ENCODE assay signal across 8 mouse cellular contexts in the genomic region with DNA sequence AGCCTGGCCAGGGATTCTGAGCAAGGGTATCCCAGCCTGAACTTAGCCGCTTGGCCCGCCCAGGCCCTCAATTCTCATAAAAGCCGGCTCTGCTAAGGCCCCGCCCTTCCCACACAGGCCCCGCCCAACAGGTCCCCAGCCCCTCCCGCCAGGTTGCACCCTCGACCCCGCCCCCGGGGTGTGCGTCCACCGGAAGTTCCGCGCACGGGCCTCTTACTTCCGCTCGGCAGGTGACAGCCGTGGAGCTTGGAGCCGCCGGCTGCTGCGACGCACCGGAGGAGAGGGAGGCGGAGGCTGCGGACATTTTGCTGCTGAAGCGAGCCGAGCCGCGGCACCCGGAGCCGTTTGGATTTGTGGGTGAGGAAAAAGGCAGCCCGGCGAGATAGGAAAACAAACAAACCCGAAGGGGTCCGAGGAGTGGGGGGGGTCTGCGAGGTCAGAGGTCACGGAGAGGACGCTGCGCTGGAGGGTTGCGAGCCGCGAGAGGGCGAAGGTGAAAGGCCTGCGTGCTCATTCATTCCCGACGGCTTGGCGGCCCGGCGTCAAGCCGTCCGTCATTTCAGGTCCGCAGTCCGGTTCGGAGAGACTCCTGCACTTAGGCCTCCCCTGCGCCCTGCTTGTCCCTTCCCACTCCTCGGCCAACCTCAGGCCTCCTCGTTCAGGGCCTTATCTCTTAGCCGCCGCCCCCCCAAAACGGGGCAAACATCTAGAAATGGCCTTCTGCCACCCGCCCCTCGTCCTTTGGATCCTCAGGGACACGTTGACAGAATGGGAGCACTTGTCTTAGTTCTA. TPM values are rescaled to one million over a fixed set of nuclear protein-coding genes. Genes with fewer than 3 reads are reported as not detected.
DNase-seq lines count a peak whose midpoint lies in the region; ATAC-seq lines count a peak whose summit lies in the region.

Gene Ap1b1 (plus strand): TSS at position 130 of the 792 bp plus-strand sequence.

- peak; percentile 97 for DNase-seq in T-cell, adult 2 months (ENCODE audit: low spot score)
- peak; percentile 93 to 98 for DNase-seq in cerebellum, postnatal 25 days
- DNase-seq in frontal cortex, postnatal 25 days (ENCODE audit: low spot score in 2 of 2): peak; percentile 61 to 82
- DNase-seq in layer of hippocampus, postnatal 25 days (ENCODE audit: extremely low spot score in 1 of 2, low spot score in 1 of 2): peak; percentile 70 to 74
- DNase-seq in lung, postnatal 14 days: peak; percentile 95
- DNase-seq in ovary, postnatal 36 days (ENCODE audit: low spot score): peak; percentile 91
- peak; percentile 97 for DNase-seq in thymus, postnatal 14 days

- peaks cover 12% of the 10 kb centered on the region; the same call in 1 of the 2 replicates for H3K36me3 ChIP-seq in hindbrain, embryonic 13.5 days

- H3K9ac ChIP-seq in hindbrain, embryonic 13.5 days: peak within 1 kb of the TSS; percentile 85

- H3K9me3 ChIP-seq in hindbrain, embryonic 13.5 days: no peaks in the 10 kb centered on the region

- H3K4me2 ChIP-seq in hindbrain, embryonic 13.5 days: peak within 1 kb of the TSS; percentile 93

- peak; percentile 90 for ATAC-seq in hindbrain, embryonic 13.5 days (ENCODE audit: low FRiP score)

- H3K4me3 ChIP-seq in hindbrain, embryonic 13.5 days: peak within 1 kb of the TSS; percentile 79

- H3K27me3 ChIP-seq in hindbrain, embryonic 13.5 days: no peaks in the 10 kb centered on the region

- H3K4me1 ChIP-seq in hindbrain, embryonic 13.5 days (replicated peaks): peaks cover 24% of the 10 kb centered on the region

- WGBS in hindbrain, embryonic 13.5 days: under 1% methylated on average over 62 of the region's 62 CpGs

- H3K27ac ChIP-seq in hindbrain, embryonic 13.5 days: peak within 1 kb of the TSS; percentile 66

RNA-seq across cellular contexts. Expression of gene Ap1b1, which starts in this region (rescaled TPM):
- 86.8 and 92.2 TPM in 2 replicates for polyA plus RNA-seq in hindbrain, embryonic 13.5 days (2015; fragmentation: Nextera tagmentation; extraction: Ambion mirVana)
- 100 to 1,000 TPM; 134 to 146 TPM for total RNA-seq in layer of hippocampus, postnatal 25 days (2021)

Comparison
In these comparisons a context has a peak if more than half of its experiments do, and no peak if none do; other contexts are left out.
1. Peak in every context shown above with its lines: DNase-seq, ATAC-seq, H3K4me3 ChIP-seq and H3K27ac ChIP-seq.